Mouse (Mus musculus) heart, embryonic 15.5 days (tissue): ENCODE data around the gene Clic5. TPM values are rescaled to one million over a fixed set of nuclear protein-coding genes. Genes with fewer than 3 reads are reported as not detected.

Experiments
- ATAC-seq: fragments of 200-750 bp; cut with Nextera tagmentation; replicated peaks from 2 replicates; pipeline ENCODE4 v1.8.0; 2017; ENCODE audit warnings: low read depth, moderate TSS enrichment; ENCODE audit not compliant: insufficient number of reproducible peaks, insufficient read depth, low FRiP score
- H3K27ac ChIP-seq: fragments of 300-500 bp; sonication (generic); 2 replicates; pipeline ENCODE4 v1.5.1; 2015; ENCODE audit warnings: mild to moderate bottlenecking, inconsistent platforms
- H3K27me3 ChIP-seq: fragments of 300-500 bp; sonication (generic); 2 replicates; pipeline ENCODE4 v1.6.1; 2015; ENCODE audit warnings: inconsistent platforms
- H3K36me3 ChIP-seq: fragments of 300-500 bp; sonication (generic); 2 replicates; pipeline ENCODE4 v1.6.1; 2015; ENCODE audit warnings: mild to moderate bottlenecking, inconsistent platforms
- H3K4me1 ChIP-seq: fragments of 300-500 bp; sonication (generic); replicated peaks from 2 replicates; pipeline ENCODE4 v1.6.1; 2015; ENCODE audit warnings: inconsistent platforms
- H3K4me2 ChIP-seq: fragments of 300-500 bp; sonication (generic); 2 replicates; pipeline ENCODE4 v1.6.1; 2015; ENCODE audit warnings: inconsistent platforms, mild to moderate bottlenecking, moderate library complexity
- H3K4me3 ChIP-seq: fragments of 300-500 bp; sonication (generic); 2 replicates; pipeline ENCODE4 v1.5.1; 2015; ENCODE audit warnings: mild to moderate bottlenecking, inconsistent platforms
- H3K9ac ChIP-seq: fragments of 300-500 bp; sonication (generic); 2 replicates; pipeline ENCODE4 v1.6.1; 2015; ENCODE audit warnings: mild to moderate bottlenecking, inconsistent platforms
- H3K9me3 ChIP-seq: fragments of 300-500 bp; sonication (generic); replicated peaks from 2 replicates; pipeline ENCODE4 v1.6.1; 2016; ENCODE audit warnings: inconsistent platforms
- WGBS: fragments of 180-500 bp; shearing (Covaris S2); methylation state at CpG from one replicate; pipeline ENCODE4 v1.1.7; 2015; ENCODE audit warnings: mixed read lengths; 5-methylcytosine and 5-hydroxymethylcytosine counted together
- polyA plus RNA-seq: library from polyadenylated mRNA; unstranded; fragments of >200 nt; fragmentation: Nextera tagmentation; extraction: Ambion mirVana; gene quantifications from 2 replicates; pipeline ENCODE4 v1.2.1, GENCODE M21; 2015

Gene Clic5
- polyA plus RNA-seq = 12.4 and 12.5 TPM in 2 replicates

GRCm38 (mm10) chr17:44188042-44188768 lies at the start of gene Clic5:
Gene Clic5, plus strand, starts transcription at chr17:44188584.
- peak within 1 kb of the TSS; percentile 66 for H3K9ac ChIP-seq
- 0 out of 2 replicates have a peak, but pooled peaks cover 2% of the 10 kb centered on the region for H3K27me3 ChIP-seq
- 4% methylated on average over 24 of the region's 24 CpGs for WGBS
- peaks cover 22% of the 10 kb centered on the region for H3K4me1 ChIP-seq
- H3K4me3 ChIP-seq = peak within 1 kb of the TSS; percentile 70
- peak within 1 kb of the TSS; percentile 85 for H3K4me2 ChIP-seq
- H3K27ac ChIP-seq = peak within 1 kb of the TSS; percentile 93
- ATAC-seq = peak; percentile 94
- H3K9me3 ChIP-seq = no peaks in the 10 kb centered on the region
- H3K36me3 ChIP-seq = no peaks in the 10 kb centered on the region

GRCm38 (mm10) chr17:44145806-44146205 lies 42.6 kb upstream of the Clic5 start:
- Histone ChIP-seq H3K9me3 (no peaks in the 10 kb centered on the region), H3K4me2 (no peak overlapping the region), H3K4me3 (no peak overlapping the region), H3K4me1 (no peaks in the 10 kb centered on the region), H3K36me3 (no peaks in the 10 kb centered on the region), H3K27ac (no peak overlapping the region), H3K9ac (no peak overlapping the region), H3K27me3 (no peaks in the 10 kb centered on the region)
- ATAC-seq = no peak
- WGBS = 84% methylated on average over 1 of the region's 1 CpGs

- Histone ChIP-seq H3K4me1 (peaks cover 9% of the 10 kb centered on the region), H3K4me3 (no peak overlapping the region), H3K36me3 (no peaks in the 10 kb centered on the region), H3K27ac (no peak overlapping the region), H3K27me3 (no peaks in the 10 kb centered on the region), H3K9ac (no peak overlapping the region), H3K4me2 (no peak overlapping the region), H3K9me3 (no peaks in the 10 kb centered on the region)
- ATAC-seq = no peak
- 88% methylated on average over 5 of the region's 5 CpGs for WGBS
These were observed 40.1 kb upstream of the Clic5 start for GRCm38 (mm10) chr17:44148109-44148846.

- H3K27me3 ChIP-seq = no peaks in the 10 kb centered on the region
- H3K4me1 ChIP-seq = peaks cover 9% of the 10 kb centered on the region
- no peaks in the 10 kb centered on the region for H3K9me3 ChIP-seq
- H3K36me3 ChIP-seq = no peaks in the 10 kb centered on the region
- no peak overlapping the region for H3K4me3 ChIP-seq
- no peak overlapping the region for H3K4me2 ChIP-seq
- 63% methylated on average over 3 of the region's 3 CpGs for WGBS
- ATAC-seq = no peak
- H3K27ac ChIP-seq = peak overlapping the region; percentile 81; the same call in 1 of the 2 replicates
- no peak overlapping the region for H3K9ac ChIP-seq
These were observed 37.3 kb upstream of the Clic5 start for GRCm38 (mm10) chr17:44151130-44151529.

- peak overlapping the region; percentile 81 for H3K27ac ChIP-seq
- no peaks in the 10 kb centered on the region for H3K9me3 ChIP-seq
- no peaks in the 10 kb centered on the region for H3K27me3 ChIP-seq
- 0 out of 2 replicates have a peak overlapping the region, but pooled peaks have one; percentile 3 for H3K4me2 ChIP-seq
- ATAC-seq = peak; percentile 33; the same call in 1 of the 2 replicates
- WGBS = 48% methylated on average over 8 of the region's 8 CpGs
- H3K4me3 ChIP-seq = no peak overlapping the region
- no peaks in the 10 kb centered on the region for H3K36me3 ChIP-seq
- H3K9ac ChIP-seq = no peak overlapping the region
- H3K4me1 ChIP-seq = peaks cover 9% of the 10 kb centered on the region
These were observed 36.5 kb upstream of the Clic5 start for GRCm38 (mm10) chr17:44151889-44152288.

GRCm38 (mm10) chr17:44153871-44154270 lies 34.5 kb upstream of the Clic5 start:
- WGBS = 32% methylated on average over 5 of the region's 5 CpGs
- Histone ChIP-seq H3K27me3 (no peaks in the 10 kb centered on the region), H3K4me1 (peaks cover 9% of the 10 kb centered on the region), H3K36me3 (no peaks in the 10 kb centered on the region), H3K4me2 (no peak overlapping the region), H3K27ac (no peak overlapping the region), H3K9ac (no peak overlapping the region), H3K4me3 (no peak overlapping the region), H3K9me3 (no peaks in the 10 kb centered on the region)
- no peak for ATAC-seq

- no peak overlapping the region for H3K27ac ChIP-seq
- no peak overlapping the region for H3K4me2 ChIP-seq
- ATAC-seq = no peak
- WGBS = 69% methylated on average over 2 of the region's 2 CpGs
- no peak overlapping the region for H3K9ac ChIP-seq
- peaks cover 9% of the 10 kb centered on the region for H3K4me1 ChIP-seq
- H3K36me3 ChIP-seq = no peaks in the 10 kb centered on the region
- no peaks in the 10 kb centered on the region for H3K9me3 ChIP-seq
- no peak overlapping the region for H3K4me3 ChIP-seq
- H3K27me3 ChIP-seq = no peaks in the 10 kb centered on the region
These were observed 33.2 kb upstream of the Clic5 start for GRCm38 (mm10) chr17:44155204-44155603.

GRCm38 (mm10) chr17:44158186-44158585 lies 30.2 kb upstream of the Clic5 start:
- Histone ChIP-seq H3K9me3 (no peaks in the 10 kb centered on the region), H3K9ac (no peak overlapping the region), H3K4me1 (peaks cover 8% of the 10 kb centered on the region), H3K27ac (no peak overlapping the region), H3K4me2 (no peak overlapping the region), H3K36me3 (no peaks in the 10 kb centered on the region), H3K27me3 (no peaks in the 10 kb centered on the region), H3K4me3 (no peak overlapping the region)
- 60% methylated on average over 1 of the region's 1 CpGs for WGBS
- ATAC-seq = no peak

- H3K4me3 ChIP-seq = no peak overlapping the region
- no peak overlapping the region for H3K27ac ChIP-seq
- no peak for ATAC-seq
- no peaks in the 10 kb centered on the region for H3K27me3 ChIP-seq
- WGBS = 81% methylated on average over 11 of the region's 11 CpGs
- no peak overlapping the region for H3K4me2 ChIP-seq
- H3K4me1 ChIP-seq = peaks cover 8% of the 10 kb centered on the region
- H3K9ac ChIP-seq = no peak overlapping the region
- no peaks in the 10 kb centered on the region for H3K36me3 ChIP-seq
- H3K9me3 ChIP-seq = no peaks in the 10 kb centered on the region
These were observed 27.9 kb upstream of the Clic5 start for GRCm38 (mm10) chr17:44160449-44160848.

- no peak overlapping the region for H3K27ac ChIP-seq
These were observed 25.9 kb upstream of the Clic5 start for GRCm38 (mm10) chr17:44162514-44162913.

GRCm38 (mm10) chr17:44162935-44163334 lies 25.4 kb upstream of the Clic5 start:
- no peaks in the 10 kb centered on the region for H3K9me3 ChIP-seq
- no peak overlapping the region for H3K4me3 ChIP-seq
- WGBS = 61% methylated on average over 5 of the region's 5 CpGs
- no peaks in the 10 kb centered on the region for H3K27me3 ChIP-seq
- H3K9ac ChIP-seq = no peak overlapping the region
- no peak overlapping the region for H3K27ac ChIP-seq
- no peak for ATAC-seq
- H3K36me3 ChIP-seq = no peaks in the 10 kb centered on the region
- peak overlapping the region; percentile 31 for H3K4me2 ChIP-seq
- peaks cover 8% of the 10 kb centered on the region for H3K4me1 ChIP-seq

More at GRCm38 (mm10) chr17:44162514-44162913, 25.9 kb upstream of the Clic5 start:
- H3K27me3 ChIP-seq = no peaks in the 10 kb centered on the region
- H3K4me1 ChIP-seq = peaks cover 8% of the 10 kb centered on the region
- peak overlapping the region; percentile 31 for H3K4me2 ChIP-seq
- no peaks in the 10 kb centered on the region for H3K9me3 ChIP-seq
- H3K9ac ChIP-seq = no peak overlapping the region
- no peaks in the 10 kb centered on the region for H3K36me3 ChIP-seq
- 26% methylated on average over 5 of the region's 5 CpGs for WGBS
- no peak overlapping the region for H3K4me3 ChIP-seq
- no peak for ATAC-seq
